Mouse (Mus musculus) kidney, adult 2 months (tissue): ENCODE measurements around the gene Slc35g3. TPM values are rescaled to one million over a fixed set of nuclear protein-coding genes. Genes with fewer than 3 reads are reported as not detected.

Experiments used
- DNase-seq: peaks from one replicate; pipeline ENCODE4 v3.0.0; 2021
- H3K27ac ChIP-seq: fragments of 200-500 bp; 2 replicates; pipeline ENCODE4 v1.5.1; 2012; ENCODE audit warnings: low read depth, low read length, control low read depth, inconsistent platforms; ENCODE audit not compliant: insufficient read depth
- H3K27me3 ChIP-seq: fragments of 200-500 bp; replicated peaks from 2 replicates; pipeline ENCODE4 v1.6.1; 2012; ENCODE audit warnings: mild to moderate bottlenecking, moderate library complexity, low read length, inconsistent platforms; ENCODE audit not compliant: control insufficient read depth, insufficient read depth
- H3K36me3 ChIP-seq: fragments of 200-500 bp; 2 replicates; pipeline ENCODE4 v1.6.1; 2012; ENCODE audit warnings: mild to moderate bottlenecking, moderate library complexity, low read length, inconsistent platforms; ENCODE audit not compliant: control insufficient read depth, insufficient read depth
- H3K4me1 ChIP-seq: fragments of 200-500 bp; 2 replicates; pipeline ENCODE4 v1.6.1; 2011; ENCODE audit warnings: low read length; ENCODE audit not compliant: control insufficient read depth, insufficient read depth
- H3K4me3 ChIP-seq: fragments of 200-500 bp; 2 replicates; pipeline ENCODE4 v1.5.1; 2011; ENCODE audit warnings: mild to moderate bottlenecking, low read depth, low read length, control low read depth; ENCODE audit not compliant: insufficient read depth
- CTCF ChIP-seq: fragments of 200-500 bp; conservative IDR thresholded peaks from 2 replicates; pipeline ENCODE4 v1.5.1; 2011; ENCODE audit warnings: low read depth, mild to moderate bottlenecking, control low read depth, low read length, moderate library complexity, mixed read lengths; ENCODE audit not compliant: insufficient read depth, insufficient read length
- POLR2A ChIP-seq: fragments of 200-500 bp; IDR thresholded peaks from one replicate; pipeline ENCODE4 v1.6.1; 2011; ENCODE audit warnings: low read depth, low read length, control low read depth
- WGBS: fragments of 180-500 bp; shearing (Covaris S2); methylation state at CpG from one replicate; pipeline ENCODE4 v1.1.7; 2018; 5-methylcytosine and 5-hydroxymethylcytosine counted together
- polyA plus RNA-seq: library from polyadenylated mRNA; depleted of rRNA; stranded (reverse); fragments of >200 nt; gene quantifications from 2 replicates; pipeline ENCODE4 v1.2.3, GENCODE M21; 2012

Gene Slc35g3
- polyA plus RNA-seq, 1 experiment: 0.05 TPM

- Histone ChIP-seq H3K4me3 (no peak overlapping the region), H3K27ac (no peak overlapping the region), H3K4me1 (peaks cover 18% of the 10 kb centered on the region), H3K36me3 (no peaks in the 10 kb centered on the region), H3K27me3 (no peaks in the 10 kb centered on the region; the same call in 1 of the 2 replicates)
- no peak for TF ChIP-seq POLR2A
- TF ChIP-seq CTCF: no peak
- 58% methylated on average over 12 of the region's 12 CpGs for WGBS
- no peak for DNase-seq
Observed at GRCm38 (mm10) chr11:69799394-69800137, 37.8 kb upstream of the Slc35g3 start.

- Histone ChIP-seq H3K27ac (no peak overlapping the region), H3K4me1 (peaks cover 6% of the 10 kb centered on the region), H3K4me3 (no peak overlapping the region), H3K27me3 (no peaks in the 10 kb centered on the region; the same call in 1 of the 2 replicates), H3K36me3 (no peaks in the 10 kb centered on the region)
- DNase-seq: no peak
- WGBS: 90% methylated on average over 7 of the region's 7 CpGs
- TF ChIP-seq CTCF (no peak), POLR2A (no peak)
Observed at GRCm38 (mm10) chr11:69797924-69798323, 36.2 kb upstream of the Slc35g3 start.

- Histone ChIP-seq H3K4me3 (no peak overlapping the region), H3K4me1 (peaks cover 1% of the 10 kb centered on the region; the same call in 1 of the 2 replicates), H3K27ac (no peak overlapping the region), H3K27me3 (no peaks in the 10 kb centered on the region), H3K36me3 (no peaks in the 10 kb centered on the region)
- TF ChIP-seq CTCF (no peak), POLR2A (no peak)
- WGBS: 6% methylated on average over 13 of the region's 13 CpGs
- DNase-seq: no peak
Observed at GRCm38 (mm10) chr11:69795983-69796435, 34.2 kb upstream of the Slc35g3 start.

GRCm38 (mm10) chr11:69795168-69795982 is 33.6 kb upstream of the Slc35g3 start, which contains the start of gene Chrnb1:
TSS of gene Chrnb1 (minus strand) at chr11:69795943.
- Histone ChIP-seq H3K4me1 (no peaks in the 10 kb centered on the region), H3K36me3 (no peaks in the 10 kb centered on the region), H3K27me3 (no peaks in the 10 kb centered on the region), H3K4me3 (peak within 1 kb of the TSS; percentile 56), H3K27ac (peak within 1 kb of the TSS; percentile 39; the same call in 1 of the 2 replicates)
- peak; percentile 99 for DNase-seq
- 1% methylated on average over 52 of the region's 52 CpGs for WGBS
- TF ChIP-seq POLR2A (no peak), CTCF (no peak)

GRCm38 (mm10) chr11:69793429-69793828 is 31.7 kb upstream of the Slc35g3 start:
- TF ChIP-seq POLR2A: no peak
- TF ChIP-seq CTCF: no peak
- H3K27ac ChIP-seq: no peak overlapping the region
- WGBS: 75% methylated on average over 5 of the region's 5 CpGs
- no peak overlapping the region for H3K4me3 ChIP-seq
- no peaks in the 10 kb centered on the region for H3K27me3 ChIP-seq
- H3K4me1 ChIP-seq: no peaks in the 10 kb centered on the region
- no peaks in the 10 kb centered on the region for H3K36me3 ChIP-seq
- no peak for DNase-seq

- H3K4me3 ChIP-seq: no peak overlapping the region
- no peak for DNase-seq
- H3K27me3 ChIP-seq: no peaks in the 10 kb centered on the region
- H3K27ac ChIP-seq: no peak overlapping the region
- no peaks in the 10 kb centered on the region for H3K36me3 ChIP-seq
- no peak for TF ChIP-seq POLR2A
- TF ChIP-seq CTCF: no peak
- H3K4me1 ChIP-seq: no peaks in the 10 kb centered on the region
- 76% methylated on average over 5 of the region's 5 CpGs for WGBS
Observed at GRCm38 (mm10) chr11:69791420-69791819, 29.7 kb upstream of the Slc35g3 start.

- no peaks in the 10 kb centered on the region for H3K27me3 ChIP-seq
- peaks cover 5% of the 10 kb centered on the region; the same call in 1 of the 2 replicates for H3K4me1 ChIP-seq
- H3K27ac ChIP-seq: no peak overlapping the region
- no peaks in the 10 kb centered on the region for H3K36me3 ChIP-seq
- TF ChIP-seq POLR2A (no peak), CTCF (no peak)
- no peak for DNase-seq
- WGBS: 54% methylated on average over 5 of the region's 5 CpGs
- no peak overlapping the region for H3K4me3 ChIP-seq
Observed at GRCm38 (mm10) chr11:69789431-69789830, 27.7 kb upstream of the Slc35g3 start.
